Mouse (Mus musculus): ENCODE results near the gene Zbtb5. TPM values are rescaled to one million over a fixed set of nuclear protein-coding genes. Genes with fewer than 3 reads are reported as not detected.
"Not testable (repeated sequence)": the region's sequence is repeated elsewhere in the genome, so short reads cannot be mapped to it uniquely, and the experiment has no call there.

The Zbtb5 gene
- total and polyA plus RNA-seq, 3 experiments, result 2.6 to 9.8 (median 9.7) TPM

DNA sequence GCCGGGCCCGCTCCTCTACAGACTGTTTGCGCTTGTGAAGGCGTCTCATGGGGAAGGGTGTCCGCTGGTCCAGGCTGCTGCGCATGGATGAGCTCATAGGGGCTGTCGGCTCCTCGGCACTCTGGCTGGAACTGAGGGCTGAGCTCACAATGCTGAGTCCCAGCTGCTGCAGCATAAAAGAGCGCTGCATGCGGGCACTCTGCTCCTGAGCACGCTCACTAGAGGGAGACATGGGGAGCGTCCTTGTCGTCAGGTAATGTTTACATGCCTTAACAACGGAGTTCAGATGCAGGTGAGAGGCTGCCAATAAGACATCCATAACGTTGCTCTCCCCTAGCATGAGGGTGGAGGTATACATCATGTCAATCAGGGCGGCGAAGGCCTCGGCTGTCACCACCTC lies 17.4 kb downstream of the Zbtb5 start:
- no peak for ATAC-seq (ENCODE audit: extremely low read depth, insufficient number of reproducible peaks, low FRiP score, poor library complexity, severe bottlenecking)
- Histone ChIP-seq H3K27me3 (ENCODE audit: insufficient read depth, low read length) (no peaks in the 10 kb centered on the region), H3K4me3 (ENCODE audit: low read depth, low read length) (no peak overlapping the region), H3K4me1 (ENCODE audit: insufficient read depth, low read depth, low read length) (peaks cover 36% of the 10 kb centered on the region), H3K36me3 (replicated peaks) (peaks cover 67% of the 10 kb centered on the region), H3K9me3 (replicated peaks) (no peaks in the 10 kb centered on the region)
- DNase-seq (ENCODE audit: low spot score), result no peak
- no peak for TF ChIP-seq GATA2 (IDR thresholded peaks at IDR 0.05; ENCODE audit: borderline replicate concordance, low read depth, low read length)
- TF ChIP-seq GATA1 (IDR thresholded peaks at IDR 0.05; ENCODE audit: borderline replicate concordance, low read length), result no peak
- no peak for TF ChIP-seq TAL1 (conservative IDR thresholded peaks at IDR 0.05; ENCODE audit: low read depth, low read length)
- TF ChIP-seq POLR2AphosphoS5 (IDR thresholded peaks at IDR 0.05; ENCODE audit: insufficient replicate concordance, low read depth, low read length), result no peak
- no peak for TF ChIP-seq CTCF (IDR thresholded peaks at IDR 0.05; ENCODE audit: low read depth, low read length)

DNA sequence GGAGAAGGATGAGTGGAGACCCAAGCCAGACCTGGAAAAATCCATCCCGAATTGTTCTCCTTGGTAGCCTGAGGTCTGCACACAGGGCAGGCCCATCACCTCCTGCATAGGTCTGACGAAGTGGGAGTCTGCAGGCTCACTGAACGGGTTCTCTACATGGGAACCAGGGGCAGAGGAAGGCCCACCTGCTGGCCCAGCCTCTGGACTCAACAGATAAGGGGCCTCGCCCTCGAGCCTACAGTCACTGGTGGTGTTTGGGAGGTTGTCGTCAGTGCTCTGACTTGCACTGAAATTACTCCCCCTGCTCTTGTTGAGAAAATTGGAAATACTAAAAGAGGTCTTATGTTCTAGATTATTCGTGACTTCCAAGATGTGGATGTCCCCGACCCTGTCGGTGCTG lies 18.4 kb downstream of the Zbtb5 start:
- TF ChIP-seq POLR2AphosphoS5 (IDR thresholded peaks at IDR 0.05; ENCODE audit: insufficient replicate concordance, low read depth, low read length), result no peak
- no peak for TF ChIP-seq GATA2 (IDR thresholded peaks at IDR 0.05; ENCODE audit: borderline replicate concordance, low read depth, low read length)
- no peak for TF ChIP-seq CTCF (IDR thresholded peaks at IDR 0.05; ENCODE audit: low read depth, low read length)
- peak; percentile 77 for TF ChIP-seq TAL1 (conservative IDR thresholded peaks at IDR 0.05; ENCODE audit: low read depth, low read length)
- TF ChIP-seq GATA1 (IDR thresholded peaks at IDR 0.05; ENCODE audit: borderline replicate concordance, low read length), result no peak
- no peaks in the 10 kb centered on the region for H3K9me3 ChIP-seq (replicated peaks)
- H3K36me3 ChIP-seq (replicated peaks), result peaks cover 76% of the 10 kb centered on the region
- DNase-seq (ENCODE audit: low spot score) (peak; percentile 34), ATAC-seq (ENCODE audit: extremely low read depth, insufficient number of reproducible peaks, low FRiP score, poor library complexity, severe bottlenecking) (peak; percentile 45)
- H3K4me1 ChIP-seq (ENCODE audit: insufficient read depth, low read depth, low read length), result peaks cover 39% of the 10 kb centered on the region
- peak overlapping the region; percentile 36; the same call in 1 of the 2 replicates for H3K4me3 ChIP-seq (ENCODE audit: low read depth, low read length)
- H3K27me3 ChIP-seq (ENCODE audit: insufficient read depth, low read length), result no peaks in the 10 kb centered on the region

DNA sequence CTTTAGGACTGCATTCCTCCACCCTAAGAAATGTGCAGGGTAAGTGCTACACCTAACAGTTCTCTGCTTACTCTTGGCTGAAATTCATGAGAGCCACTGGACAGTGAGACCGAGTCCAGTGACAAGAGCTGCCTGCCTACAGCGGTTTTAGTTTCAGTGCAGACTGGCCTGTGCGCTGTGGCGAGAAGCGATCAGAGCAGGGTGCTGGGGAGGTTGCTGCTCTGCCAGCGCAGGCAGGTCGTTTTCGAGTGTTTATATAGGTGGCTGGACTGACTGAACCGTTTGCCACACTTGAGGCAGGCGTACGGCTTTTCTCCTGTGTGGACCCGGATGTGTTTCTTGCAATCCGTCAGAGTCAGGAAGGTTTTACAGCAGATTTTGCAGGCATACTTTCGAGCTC lies 19.0 kb downstream of the Zbtb5 start:
- not testable (repeated sequence) for H3K9me3 ChIP-seq (replicated peaks); ATAC-seq (ENCODE audit: extremely low read depth, insufficient number of reproducible peaks, low FRiP score, poor library complexity, severe bottlenecking); H3K27me3 ChIP-seq (ENCODE audit: insufficient read depth, low read length); H3K4me3 ChIP-seq (ENCODE audit: low read depth, low read length); DNase-seq (ENCODE audit: low spot score)
- Histone ChIP-seq H3K4me1 (ENCODE audit: insufficient read depth, low read depth, low read length) (peaks cover 38% of the 10 kb centered on the region), H3K36me3 (replicated peaks) (peaks cover 82% of the 10 kb centered on the region)

DNA sequence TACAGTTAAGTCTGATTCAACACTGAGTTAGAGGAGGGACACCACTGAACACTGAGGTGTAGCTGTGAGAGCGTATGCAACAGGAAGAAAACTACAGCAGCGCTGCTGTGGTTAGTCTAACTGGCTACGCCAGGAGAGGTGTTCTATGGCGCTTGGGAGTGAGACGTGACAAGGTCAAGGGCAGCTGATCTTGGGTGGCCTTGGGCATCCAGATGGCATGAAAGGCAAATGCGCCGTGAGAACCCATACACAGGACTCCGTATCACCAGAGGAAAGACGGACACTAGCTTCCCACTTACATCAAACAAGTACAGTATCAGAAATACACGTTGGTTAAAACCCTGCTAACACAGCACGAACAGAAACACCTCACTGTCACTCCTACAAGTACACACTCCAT lies 19.9 kb downstream of the Zbtb5 start:
- H3K27me3 ChIP-seq (ENCODE audit: insufficient read depth, low read length); H3K4me3 ChIP-seq (ENCODE audit: low read depth, low read length); H3K9me3 ChIP-seq (replicated peaks); DNase-seq (ENCODE audit: low spot score); ATAC-seq (ENCODE audit: extremely low read depth, insufficient number of reproducible peaks, low FRiP score, poor library complexity, severe bottlenecking): not testable (repeated sequence)
- peaks cover 31% of the 10 kb centered on the region for H3K4me1 ChIP-seq (ENCODE audit: insufficient read depth, low read depth, low read length)
- peaks cover 84% of the 10 kb centered on the region for H3K36me3 ChIP-seq (replicated peaks)

DNA sequence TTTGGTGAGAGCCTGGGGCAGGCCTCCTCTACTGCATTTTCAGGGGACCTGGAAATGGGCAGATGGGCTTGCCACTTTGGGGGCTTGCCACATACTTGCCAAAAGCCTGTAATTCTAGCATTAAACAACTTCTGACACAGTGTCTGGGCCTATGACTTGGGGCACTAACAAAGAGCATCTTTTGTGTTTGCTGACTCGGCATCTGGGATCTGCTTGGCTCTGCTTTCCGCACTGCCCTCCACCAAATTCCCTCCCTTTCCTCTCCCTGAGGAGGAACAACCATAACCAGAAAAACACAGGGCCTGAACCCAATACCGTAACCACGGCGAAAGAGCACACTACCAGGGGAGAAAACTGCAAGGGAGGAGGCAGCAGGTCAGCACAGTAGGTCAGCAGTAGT lies 21.7 kb downstream of the Zbtb5 start:
- ATAC-seq (ENCODE audit: extremely low read depth, insufficient number of reproducible peaks, low FRiP score, poor library complexity, severe bottlenecking), result no peak
- Histone ChIP-seq H3K4me1 (ENCODE audit: insufficient read depth, low read depth, low read length) (peaks cover 30% of the 10 kb centered on the region), H3K27me3 (ENCODE audit: insufficient read depth, low read length) (no peaks in the 10 kb centered on the region), H3K4me3 (ENCODE audit: low read depth, low read length) (no peak overlapping the region), H3K36me3 (replicated peaks) (peaks cover 89% of the 10 kb centered on the region), H3K9me3 (replicated peaks) (no peaks in the 10 kb centered on the region)
- DNase-seq (ENCODE audit: low spot score), result no peak
- TF ChIP-seq GATA2 (IDR thresholded peaks at IDR 0.05; ENCODE audit: borderline replicate concordance, low read depth, low read length), result no peak
- TF ChIP-seq POLR2AphosphoS5 (IDR thresholded peaks at IDR 0.05; ENCODE audit: insufficient replicate concordance, low read depth, low read length), result no peak
- no peak for TF ChIP-seq CTCF (IDR thresholded peaks at IDR 0.05; ENCODE audit: low read depth, low read length)
- no peak for TF ChIP-seq GATA1 (IDR thresholded peaks at IDR 0.05; ENCODE audit: borderline replicate concordance, low read length)
- TF ChIP-seq TAL1 (conservative IDR thresholded peaks at IDR 0.05; ENCODE audit: low read depth, low read length), result no peak

DNA sequence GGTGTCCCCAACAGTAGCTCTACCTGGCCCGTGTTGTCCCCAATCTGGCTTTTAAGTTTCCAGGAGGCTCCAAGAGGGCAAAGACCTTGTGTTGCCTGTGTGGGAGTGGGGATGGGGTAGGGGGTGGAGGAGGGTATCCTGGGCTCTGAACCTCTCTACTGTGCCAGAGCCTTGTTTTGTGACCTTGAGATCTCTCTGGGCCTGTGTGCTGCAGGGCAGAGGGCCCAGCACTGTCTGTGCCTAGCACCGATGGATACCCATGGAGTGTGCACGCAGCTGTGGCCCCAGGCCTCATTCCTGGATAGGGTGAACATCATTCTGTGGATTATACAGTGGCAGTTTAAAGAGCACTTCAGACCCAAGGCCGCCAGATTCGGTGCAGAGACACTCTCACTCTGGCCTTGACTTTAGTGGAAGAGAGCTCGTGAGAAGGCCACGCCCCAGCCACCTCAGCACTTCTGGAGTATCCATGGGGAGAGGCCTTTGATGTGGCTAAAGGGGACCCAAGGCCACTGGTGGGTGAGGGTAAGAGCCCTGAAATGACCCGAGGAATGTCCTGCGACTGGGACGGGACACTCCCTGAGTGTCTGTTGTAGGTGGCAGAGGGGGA lies 29.0 kb downstream of the Zbtb5 start:
- DNase-seq (ENCODE audit: low spot score) (no peak), ATAC-seq (ENCODE audit: extremely low read depth, insufficient number of reproducible peaks, low FRiP score, poor library complexity, severe bottlenecking) (no peak)
- no peaks in the 10 kb centered on the region for H3K27me3 ChIP-seq (ENCODE audit: insufficient read depth, low read length)
- TF ChIP-seq GATA2 (IDR thresholded peaks at IDR 0.05; ENCODE audit: borderline replicate concordance, low read depth, low read length), result no peak
- TF ChIP-seq POLR2AphosphoS5 (IDR thresholded peaks at IDR 0.05; ENCODE audit: insufficient replicate concordance, low read depth, low read length), result no peak
- TF ChIP-seq GATA1 (IDR thresholded peaks at IDR 0.05; ENCODE audit: borderline replicate concordance, low read length), result no peak
- no peak for TF ChIP-seq TAL1 (conservative IDR thresholded peaks at IDR 0.05; ENCODE audit: low read depth, low read length)
- TF ChIP-seq CTCF (IDR thresholded peaks at IDR 0.05; ENCODE audit: low read depth, low read length), result no peak
- H3K4me1 ChIP-seq (ENCODE audit: insufficient read depth, low read depth, low read length), result peaks cover 47% of the 10 kb centered on the region
- H3K9me3 ChIP-seq (replicated peaks), result no peaks in the 10 kb centered on the region
- H3K36me3 ChIP-seq (replicated peaks), result peaks cover 59% of the 10 kb centered on the region
- H3K4me3 ChIP-seq (ENCODE audit: low read depth, low read length), result peak overlapping the region; percentile 90
